Mouse (Mus musculus): Measurements from ENCODE around the gene Car6.

DNA sequence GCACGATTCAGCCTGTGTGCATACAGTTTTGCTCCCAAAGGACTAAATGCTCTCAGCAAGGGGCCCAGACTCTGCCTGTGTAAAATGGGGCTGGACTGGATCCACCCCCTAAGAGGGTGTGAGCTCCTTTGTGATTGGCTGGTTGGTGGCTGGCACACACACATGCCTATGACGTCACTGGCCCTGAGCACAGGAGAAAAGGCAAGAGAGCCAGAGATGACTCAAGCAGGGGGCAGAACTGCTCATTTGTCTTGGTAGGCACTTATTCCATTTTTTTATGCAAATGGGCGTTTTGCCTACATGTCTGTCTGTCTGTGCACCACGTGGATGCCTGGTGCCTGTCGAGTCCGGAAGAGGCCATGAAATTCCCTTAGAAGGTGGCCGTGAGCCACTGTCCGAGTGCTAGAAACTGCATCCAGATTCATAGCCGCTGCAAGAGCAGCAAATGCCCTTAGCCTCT, 63.0 kb downstream of the Car6 start:
- TF ChIP-seq CTCF (IDR thresholded peaks at IDR 0.05; ENCODE audit: low read depth, low read length): no peak
- no peak for TF ChIP-seq GATA1 (IDR thresholded peaks at IDR 0.05; ENCODE audit: borderline replicate concordance, low read length)
- no peak for TF ChIP-seq TAL1 (conservative IDR thresholded peaks at IDR 0.05; ENCODE audit: low read depth, low read length)
- no peak for TF ChIP-seq POLR2AphosphoS5 (IDR thresholded peaks at IDR 0.05; ENCODE audit: insufficient replicate concordance, low read depth, low read length)

All from G1E (cell line).